Mouse (Mus musculus): Measurements from ENCODE around the gene Mtmr12.

Mtmr12 gene

GRCm38 (mm10) chr15:12236961-12237360 lies 32.1 kb downstream of the Mtmr12 start:
- no peak for DNase-seq

- DNase-seq, result no peak
Measured at GRCm38 (mm10) chr15:12237539-12237938, 32.7 kb downstream of the Mtmr12 start.

- no peak for DNase-seq
Measured at GRCm38 (mm10) chr15:12238337-12238736, 33.5 kb downstream of the Mtmr12 start.

GRCm38 (mm10) chr15:12240705-12241328 lies 36.0 kb downstream of the Mtmr12 start:
- DNase-seq, result no peak

GRCm38 (mm10) chr15:12243792-12244191 lies 39.0 kb downstream of the Mtmr12 start:
- peak; percentile 65 for DNase-seq

GRCm38 (mm10) chr15:12245580-12246359 lies 40.9 kb downstream of the Mtmr12 start:
- no peak for DNase-seq

- no peak for DNase-seq
Measured at GRCm38 (mm10) chr15:12246360-12247158, 41.7 kb downstream of the Mtmr12 start.

- DNase-seq, result no peak
Measured at GRCm38 (mm10) chr15:12247159-12247603, 42.4 kb downstream of the Mtmr12 start.

- peak; percentile 78 for DNase-seq
Measured at GRCm38 (mm10) chr15:12248279-12248678, 43.5 kb downstream of the Mtmr12 start.

- no peak for DNase-seq
Measured at GRCm38 (mm10) chr15:12250350-12250749, 45.5 kb downstream of the Mtmr12 start.

GRCm38 (mm10) chr15:12251416-12252140 lies 46.8 kb downstream of the Mtmr12 start:
- DNase-seq, result peak; percentile 64

GRCm38 (mm10) chr15:12252141-12252489 lies 47.3 kb downstream of the Mtmr12 start:
- peak; percentile 29 for DNase-seq

- DNase-seq, result peak; percentile 78
Measured at GRCm38 (mm10) chr15:12257730-12258494, 53.1 kb downstream of the Mtmr12 start.

GRCm38 (mm10) chr15:12263056-12263455 lies 58.2 kb downstream of the Mtmr12 start:
- DNase-seq, result peak; percentile 33

GRCm38 (mm10) chr15:12266460-12266859 lies 61.6 kb downstream of the Mtmr12 start:
- DNase-seq, result peak; percentile 65

GRCm38 (mm10) chr15:12268021-12268420 lies 63.2 kb downstream of the Mtmr12 start:
- peak; percentile 90 for DNase-seq

GRCm38 (mm10) chr15:12271340-12271739 lies 66.5 kb downstream of the Mtmr12 start:
- no peak for DNase-seq

- DNase-seq, result no peak
Measured at GRCm38 (mm10) chr15:12273325-12274052, 68.7 kb downstream of the Mtmr12 start.

GRCm38 (mm10) chr15:12274053-12274769 lies 69.4 kb downstream of the Mtmr12 start:
- DNase-seq, result no peak

GRCm38 (mm10) chr15:12275091-12275623 lies 70.3 kb downstream of the Mtmr12 start:
- no peak for DNase-seq

Data from lung, postnatal 36 days (tissue).